Mouse (Mus musculus) megakaryocyte progenitor cell, adult 5-6 weeks (primary cell): ENCODE results near the gene Zfp74. TPM values are rescaled to one million over a fixed set of nuclear protein-coding genes. Genes with fewer than 3 reads are reported as not detected.

ENCODE experiments used
- total RNA-seq, 2 experiments: library from RNA; stranded (forward) in 1 of 2; stranded (reverse) in 1 of 2; fragments of 157-497, 149-512 nt in 1 of 2; fragments of 200-1000 nt in 1 of 2; gene quantifications; 2 replicates each; pipeline versions ENCODE4 v1.2.3 to v1.2.4; 2015 to 2017

Zfp74 gene
- total RNA-seq, 2 experiments from 2014 or later = 7.2 to 19.5 TPM

Other genes starting within 250 kb of the Zfp74 start
- not detected in 2 replicates for gene Catsperg2, start 227.1 kb downstream of the Zfp74 start, total RNA-seq (2015)
- gene Catsperg2, start 227.1 kb downstream of the Zfp74 start, total RNA-seq (2017) = not detected in 2 replicates
- 11.4 and 14.8 TPM in 2 replicates for gene Zfp84, start 185.5 kb downstream of the Zfp74 start, total RNA-seq (2015)
- 17.7 and 19.0 TPM in 2 replicates for gene Zfp84, start 185.5 kb downstream of the Zfp74 start, total RNA-seq (2017)
- 0.37 and 0.78 TPM in 2 replicates for gene Zfp30, start 170.1 kb downstream of the Zfp74 start, total RNA-seq (2015)
- 0.17 TPM in 1 of 2 replicates, not detected in the other for gene Zfp30, start 170.1 kb downstream of the Zfp74 start, total RNA-seq (2017)
- gene Zfp790, start 138.0 kb downstream of the Zfp74 start, total RNA-seq (2015) = 4.8 and 5.7 TPM in 2 replicates
- gene Zfp790, start 138.0 kb downstream of the Zfp74 start, total RNA-seq (2017) = 9.4 and 10.0 TPM in 2 replicates
- gene Zfp940, start 100.4 kb downstream of the Zfp74 start, total RNA-seq (2015) = 3.3 TPM in 2 replicates
- 4.0 and 5.2 TPM in 2 replicates for gene Zfp940, start 100.4 kb downstream of the Zfp74 start, total RNA-seq (2017)
- gene Zfp420, start 94.1 kb downstream of the Zfp74 start, total RNA-seq (2015) = 4.5 and 7.4 TPM in 2 replicates
- gene Zfp420, start 94.1 kb downstream of the Zfp74 start, total RNA-seq (2017) = 0.96 and 2.9 TPM in 2 replicates
- gene Zfp27, start 47.5 kb downstream of the Zfp74 start, total RNA-seq (2015) = 6.9 and 8.0 TPM in 2 replicates
- 5.5 and 12.1 TPM in 2 replicates for gene Zfp27, start 47.5 kb downstream of the Zfp74 start, total RNA-seq (2017)
- gene Zfp383, start 45.9 kb downstream of the Zfp74 start, total RNA-seq (2015) = 0.95 and 1.1 TPM in 2 replicates
- gene Zfp383, start 45.9 kb downstream of the Zfp74 start, total RNA-seq (2017) = 1.00 and 1.0 TPM in 2 replicates
- gene Zfp568, start 29.9 kb upstream of the Zfp74 start, total RNA-seq (2015) = 17.2 and 22.3 TPM in 2 replicates
- 38.4 and 53.5 TPM in 2 replicates for gene Zfp568, start 29.9 kb upstream of the Zfp74 start, total RNA-seq (2017)
- gene Zfp14, start 97.3 kb upstream of the Zfp74 start, total RNA-seq (2015) = 1.1 and 1.8 TPM in 2 replicates
- 1.2 and 2.1 TPM in 2 replicates for gene Zfp14, start 97.3 kb upstream of the Zfp74 start, total RNA-seq (2017)
- gene Zfp82, start 118.8 kb upstream of the Zfp74 start, total RNA-seq (2015) = 4.4 and 4.9 TPM in 2 replicates
- gene Zfp82, start 118.8 kb upstream of the Zfp74 start, total RNA-seq (2017) = 3.4 and 4.9 TPM in 2 replicates
- gene Gm26920, start 136.3 kb upstream of the Zfp74 start, total RNA-seq (2015) = not detected in 2 replicates
- gene Gm26920, start 136.3 kb upstream of the Zfp74 start, total RNA-seq (2017) = not detected in 2 replicates
- gene Zfp566, start 136.4 kb upstream of the Zfp74 start, total RNA-seq (2015) = 9.2 and 11.8 TPM in 2 replicates
- 4.2 and 5.5 TPM in 2 replicates for gene Zfp566, start 136.4 kb upstream of the Zfp74 start, total RNA-seq (2017)
- gene Zfp260, start 140.7 kb upstream of the Zfp74 start, total RNA-seq (2015) = 33.1 and 34.6 TPM in 2 replicates
- 26.4 and 35.4 TPM in 2 replicates for gene Zfp260, start 140.7 kb upstream of the Zfp74 start, total RNA-seq (2017)
- gene Zfp382, start 167.9 kb upstream of the Zfp74 start, total RNA-seq (2015) = 2.7 and 4.2 TPM in 2 replicates
- 7.1 and 8.2 TPM in 2 replicates for gene Zfp382, start 167.9 kb upstream of the Zfp74 start, total RNA-seq (2017)
- gene Zfp146, start 215.7 kb upstream of the Zfp74 start, total RNA-seq (2015) = 62.2 and 64.3 TPM in 2 replicates
- 88.0 and 101 TPM in 2 replicates for gene Zfp146, start 215.7 kb upstream of the Zfp74 start, total RNA-seq (2017)
- gene Cox7a1, start 230.1 kb upstream of the Zfp74 start, total RNA-seq (2015) = 0.98 TPM in 1 of 2 replicates, not detected in the other
- 3.3 and 7.0 TPM in 2 replicates for gene Cox7a1, start 230.1 kb upstream of the Zfp74 start, total RNA-seq (2017)
- gene Capns1, start 244.7 kb upstream of the Zfp74 start, total RNA-seq (2015) = 319 and 322 TPM in 2 replicates
- 165 and 206 TPM in 2 replicates for gene Capns1, start 244.7 kb upstream of the Zfp74 start, total RNA-seq (2017)